Mouse (Mus musculus) kidney, embryonic 16.5 days (tissue): ENCODE measurements around the gene Ppp1r35. TPM values are rescaled to one million over a fixed set of nuclear protein-coding genes. Genes with fewer than 3 reads are reported as not detected.
"Not testable (repeated sequence)": the region's sequence is repeated elsewhere in the genome, so short reads cannot be mapped to it uniquely, and the experiment has no call there.

Experiments
- ATAC-seq: fragments of 200-750 bp; cut with Nextera tagmentation; 2 replicates; pipeline ENCODE4 v1.8.0; 2017; ENCODE audit warnings: moderate TSS enrichment; ENCODE audit not compliant: low FRiP score, low TSS enrichment
- H3K27ac ChIP-seq: fragments of 300-500 bp; sonication (generic); 2 replicates; pipeline ENCODE4 v1.5.1; 2014; ENCODE audit warnings: low read length
- H3K27me3 ChIP-seq: fragments of 300-500 bp; sonication (generic); 2 replicates; pipeline ENCODE4 v1.6.1; 2014; ENCODE audit warnings: low read length, control low read depth, mixed read lengths; ENCODE audit not compliant: insufficient read depth
- H3K36me3 ChIP-seq: fragments of 300-500 bp; sonication (generic); 2 replicates; pipeline ENCODE4 v1.6.1; 2014; ENCODE audit warnings: low read length, control low read depth, mixed read lengths; ENCODE audit not compliant: insufficient read depth
- H3K4me1 ChIP-seq: fragments of 300-500 bp; sonication (generic); 2 replicates; pipeline ENCODE4 v1.6.1; 2014; ENCODE audit warnings: low read length, control low read depth, mixed read lengths; ENCODE audit not compliant: insufficient read depth
- H3K4me2 ChIP-seq: fragments of 300-500 bp; sonication (generic); replicated peaks from 2 replicates; pipeline ENCODE4 v1.6.1; 2014; ENCODE audit warnings: low read depth, low read length
- H3K4me3 ChIP-seq: fragments of 300-500 bp; sonication (generic); 2 replicates; pipeline ENCODE4 v1.5.1; 2014; ENCODE audit warnings: mild to moderate bottlenecking, low read length
- H3K9ac ChIP-seq: fragments of 300-500 bp; sonication (generic); replicated peaks from 2 replicates; pipeline ENCODE4 v1.6.1; 2014; ENCODE audit warnings: low read length
- H3K9me3 ChIP-seq: fragments of 300-500 bp; sonication (generic); 2 replicates; pipeline ENCODE4 v1.6.1; 2016; ENCODE audit warnings: low read length, control low read depth
- WGBS: fragments of 180-500 bp; shearing (Covaris S2); extraction: QIAGEN DNeasy Blood & Tissue Kit; methylation state at CpG from one replicate; pipeline ENCODE4 v1.1.7; 2014; 5-methylcytosine and 5-hydroxymethylcytosine counted together
- polyA plus RNA-seq: library from polyadenylated mRNA; unstranded; fragments of >200 nt; fragmentation: Nextera tagmentation; extraction: Ambion mirVana; gene quantifications from 2 replicates; pipeline ENCODE4 v1.2.1, GENCODE M21; 2015

Ppp1r35 gene
- polyA plus RNA-seq, 1 experiment from 2014 or later = 26.0 TPM

DNA sequence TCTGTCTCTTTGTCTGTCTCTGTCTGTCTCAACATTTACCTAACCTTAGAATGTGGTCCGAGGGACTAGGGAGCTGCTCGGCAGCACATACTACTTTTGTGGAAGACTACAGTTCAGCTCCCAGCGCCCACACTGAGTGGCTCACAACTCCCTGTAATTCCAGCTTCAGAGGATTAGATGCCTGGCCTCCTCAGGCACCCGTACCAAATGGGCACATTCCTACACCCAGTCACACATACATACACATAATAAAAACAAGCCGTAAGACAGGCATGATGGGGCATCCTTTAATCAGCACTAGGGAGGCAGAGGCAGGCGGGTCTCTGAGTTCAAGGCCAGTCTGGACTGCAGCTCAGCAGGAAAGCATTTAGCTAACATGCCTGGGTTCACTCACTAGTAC is 35.8 kb upstream of the Ppp1r35 start:
- Histone ChIP-seq H3K27ac (no peak overlapping the region), H3K4me2 (no peak overlapping the region), H3K9me3 (no peaks in the 10 kb centered on the region), H3K9ac (no peak overlapping the region), H3K27me3 (no peaks in the 10 kb centered on the region), H3K4me3 (no peak overlapping the region), H3K36me3 (no peaks in the 10 kb centered on the region), H3K4me1 (peaks cover 21% of the 10 kb centered on the region)
- ATAC-seq = no peak
- 94% methylated on average over 6 of the region's 6 CpGs for WGBS

DNA sequence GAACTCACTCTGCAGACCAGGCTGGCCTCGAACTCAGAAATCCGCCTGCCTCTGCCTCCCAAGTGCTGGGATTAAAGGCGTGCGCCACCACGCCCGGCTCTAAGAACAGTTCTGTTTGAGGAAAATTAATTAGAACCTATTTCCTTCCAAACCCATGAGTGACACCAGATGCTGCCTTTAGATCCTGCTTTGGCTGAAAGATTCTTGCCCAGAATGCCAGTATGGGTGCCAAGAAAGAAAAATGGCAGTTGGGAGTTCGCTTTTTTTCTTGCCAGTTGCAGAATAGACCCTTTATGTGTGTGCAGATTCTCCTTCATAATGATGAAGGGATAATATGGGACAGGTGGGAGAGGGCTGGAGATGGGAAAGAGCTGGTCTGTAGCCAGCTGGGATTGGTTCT is 34.5 kb upstream of the Ppp1r35 start:
- ATAC-seq = no peak
- Histone ChIP-seq H3K27ac (no peak overlapping the region), H3K9me3 (no peaks in the 10 kb centered on the region), H3K4me2 (no peak overlapping the region), H3K36me3 (no peaks in the 10 kb centered on the region), H3K4me3 (no peak overlapping the region), H3K27me3 (no peaks in the 10 kb centered on the region), H3K4me1 (peaks cover 33% of the 10 kb centered on the region), H3K9ac (no peak overlapping the region)
- 81% methylated on average over 7 of the region's 7 CpGs for WGBS

DNA sequence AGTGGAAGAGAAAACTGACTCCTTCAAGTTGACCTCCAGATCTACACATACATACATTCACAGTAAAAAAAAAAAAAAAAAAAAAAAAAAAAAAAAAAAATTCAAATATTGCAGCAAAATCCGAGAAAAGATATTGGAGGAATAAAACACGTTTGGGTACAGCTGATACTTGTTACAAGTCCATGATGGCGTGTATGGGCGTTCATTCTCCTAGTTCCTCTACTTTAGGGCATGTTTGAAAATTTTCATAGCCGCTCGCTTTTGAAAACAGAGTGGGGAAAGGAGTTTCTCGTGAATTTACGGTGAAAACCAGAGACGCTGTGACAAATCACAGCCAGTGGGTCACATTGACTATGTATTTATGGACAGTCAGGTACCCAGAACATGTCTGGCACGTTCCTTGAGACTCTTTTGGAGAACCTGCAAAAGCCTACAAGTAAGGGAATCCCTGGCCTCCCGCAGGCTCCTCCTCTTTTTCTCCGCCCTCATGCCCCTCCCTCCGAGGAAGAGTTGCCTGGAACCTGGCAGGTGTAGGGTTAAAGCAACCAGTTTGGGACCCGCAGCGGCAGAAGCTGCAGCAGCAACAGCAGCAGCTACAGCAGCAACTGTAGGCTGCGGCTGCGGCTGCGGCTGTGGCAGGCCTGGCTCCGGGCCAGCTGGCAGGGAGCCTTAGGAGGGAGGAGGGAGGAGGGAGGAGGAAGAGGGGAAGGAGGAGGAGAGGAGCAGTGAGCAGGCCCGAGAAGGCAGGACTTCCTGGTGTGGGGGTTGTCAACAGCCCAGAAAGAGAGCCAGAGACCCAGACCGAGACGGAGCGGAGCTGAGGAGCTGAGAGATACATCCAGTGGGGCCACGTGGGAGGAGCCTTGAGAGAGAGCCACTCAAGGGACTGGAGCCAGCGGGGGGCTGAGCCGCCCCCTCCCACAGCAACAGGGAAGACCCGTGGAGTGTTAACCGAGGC is 33.2 kb upstream of the Ppp1r35 start, which contains the start of gene Tsc22d4:
TSS of gene Tsc22d4 (plus strand) at position 517 of the 958 bp plus-strand sequence.
- Histone ChIP-seq H3K4me3 (peak within 1 kb of the TSS; percentile 72), H3K27ac (peak within 1 kb of the TSS; percentile 95), H3K27me3 (no peaks in the 10 kb centered on the region), H3K4me1 (peaks cover 34% of the 10 kb centered on the region), H3K36me3 (no peaks in the 10 kb centered on the region), H3K9me3 (no peaks in the 10 kb centered on the region), H3K9ac (peak within 1 kb of the TSS; percentile 85), H3K4me2 (peak within 1 kb of the TSS; percentile 99)
- 3% methylated on average over 28 of the region's 28 CpGs for WGBS
- peak; percentile 90 for ATAC-seq

DNA sequence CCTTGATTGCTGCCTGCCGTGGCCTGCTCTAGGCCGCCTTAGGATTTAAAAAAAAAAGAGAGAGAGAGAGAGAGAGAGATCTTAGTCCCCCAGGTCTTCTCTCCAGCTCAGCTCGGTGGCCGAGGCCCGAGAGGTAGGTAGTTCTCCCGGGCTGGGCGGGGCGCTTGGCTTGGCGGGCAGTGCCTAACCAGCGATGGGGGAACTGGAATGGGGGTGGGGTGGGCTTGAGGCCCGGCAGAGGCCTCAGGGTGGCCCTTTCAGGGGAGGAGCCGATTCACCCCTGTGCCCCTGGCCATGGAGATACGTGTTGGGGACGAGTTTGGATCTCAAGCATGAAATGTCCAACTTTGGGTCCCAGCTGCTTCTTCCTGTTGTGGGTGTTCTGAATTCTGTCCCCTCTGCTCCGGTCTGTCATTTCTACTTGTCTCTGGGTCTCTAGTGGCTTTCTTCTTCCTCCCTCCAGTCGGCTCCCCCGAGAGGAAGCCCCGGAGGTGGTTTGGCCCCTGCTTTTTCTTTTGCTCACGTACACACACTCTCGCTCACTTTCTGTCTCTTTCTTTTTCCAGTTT is 32.3 kb upstream of the Ppp1r35 start:
- peak overlapping the region; percentile 85 for H3K9ac ChIP-seq
- WGBS = 0% methylated on average over 20 of the region's 20 CpGs

DNA sequence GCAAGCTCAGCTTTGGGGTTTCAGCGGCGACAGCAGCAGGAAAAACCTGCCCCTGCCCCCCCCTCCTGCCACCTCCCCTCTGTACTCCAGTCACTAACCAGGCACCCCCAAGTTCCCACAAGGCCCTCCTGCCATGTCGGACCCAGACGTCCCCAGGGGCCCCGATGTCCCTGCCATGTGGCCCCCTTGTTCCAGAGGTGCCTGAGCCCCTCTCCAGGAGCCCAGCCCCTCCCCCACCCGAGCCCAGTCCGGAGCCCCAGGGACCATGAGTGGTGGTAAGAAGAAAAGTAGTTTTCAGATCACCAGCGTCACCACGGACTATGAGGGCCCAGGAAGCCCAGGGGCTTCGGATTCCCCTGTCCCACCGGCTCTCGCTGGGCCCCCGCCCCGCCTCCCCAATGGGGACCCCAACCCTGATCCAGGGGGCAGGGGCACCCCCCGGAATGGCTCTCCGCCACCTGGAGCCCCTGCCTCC is 31.8 kb upstream of the Ppp1r35 start:
- Histone ChIP-seq H3K9me3 (no peaks in the 10 kb centered on the region), H3K27ac (peak overlapping the region; percentile 95), H3K4me2 (peak overlapping the region; percentile 99), H3K36me3 (peaks cover 12% of the 10 kb centered on the region), H3K4me1 (peaks cover 30% of the 10 kb centered on the region), H3K27me3 (no peaks in the 10 kb centered on the region), H3K4me3 (peak overlapping the region; percentile 72), H3K9ac (peak overlapping the region; percentile 85)
- no peak for ATAC-seq
- under 1% methylated on average over 16 of the region's 16 CpGs for WGBS

More for the DNA sequence above, 32.3 kb upstream of the Ppp1r35 start:
- Histone ChIP-seq H3K4me2 (peak overlapping the region; percentile 99), H3K36me3 (peaks cover 7% of the 10 kb centered on the region), H3K9me3 (no peaks in the 10 kb centered on the region), H3K4me1 (peaks cover 33% of the 10 kb centered on the region), H3K27ac (peak overlapping the region; percentile 95), H3K4me3 (peak overlapping the region; percentile 72), H3K27me3 (no peaks in the 10 kb centered on the region)
- peak; percentile 35 for ATAC-seq

DNA sequence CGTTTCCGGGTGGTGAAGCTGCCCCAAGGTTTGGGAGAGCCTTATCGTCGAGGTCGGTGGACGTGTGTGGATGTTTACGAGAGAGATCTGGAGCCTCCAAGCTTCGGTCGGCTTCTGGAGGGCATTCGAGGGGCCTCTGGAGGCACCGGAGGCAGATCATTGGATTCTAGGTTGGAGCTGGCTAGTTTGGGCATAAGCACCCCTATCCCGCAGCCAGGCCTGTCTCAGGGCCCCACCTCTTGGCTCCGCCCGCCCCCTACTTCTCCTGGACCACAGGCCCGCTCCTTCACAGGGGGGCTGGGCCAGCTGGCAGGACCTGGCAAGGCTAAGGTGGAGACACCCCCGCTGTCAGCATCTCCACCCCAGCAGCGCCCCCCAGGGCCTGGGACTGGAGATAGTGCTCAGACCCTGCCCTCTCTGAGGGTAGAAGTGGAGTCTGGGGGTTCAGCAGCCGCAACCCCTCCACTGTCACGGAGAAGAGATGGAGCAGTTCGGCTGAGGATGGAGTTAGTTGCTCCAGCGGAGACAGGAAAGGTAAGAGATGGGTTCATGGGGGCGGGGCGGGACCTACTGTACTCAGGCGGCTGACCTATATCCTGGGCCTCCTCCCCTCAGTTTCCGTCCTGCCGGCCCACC is 31.2 kb upstream of the Ppp1r35 start:
- Histone ChIP-seq H3K9ac (peak overlapping the region; percentile 85), H3K36me3 (peaks cover 18% of the 10 kb centered on the region), H3K4me2 (peak overlapping the region; percentile 99), H3K27ac (peak overlapping the region; percentile 95), H3K4me1 (peaks cover 27% of the 10 kb centered on the region), H3K9me3 (no peaks in the 10 kb centered on the region), H3K27me3 (no peaks in the 10 kb centered on the region), H3K4me3 (peak overlapping the region; percentile 72)
- peak; percentile 12; the same call in 1 of the 2 replicates for ATAC-seq
- 2% methylated on average over 26 of the region's 26 CpGs for WGBS

DNA sequence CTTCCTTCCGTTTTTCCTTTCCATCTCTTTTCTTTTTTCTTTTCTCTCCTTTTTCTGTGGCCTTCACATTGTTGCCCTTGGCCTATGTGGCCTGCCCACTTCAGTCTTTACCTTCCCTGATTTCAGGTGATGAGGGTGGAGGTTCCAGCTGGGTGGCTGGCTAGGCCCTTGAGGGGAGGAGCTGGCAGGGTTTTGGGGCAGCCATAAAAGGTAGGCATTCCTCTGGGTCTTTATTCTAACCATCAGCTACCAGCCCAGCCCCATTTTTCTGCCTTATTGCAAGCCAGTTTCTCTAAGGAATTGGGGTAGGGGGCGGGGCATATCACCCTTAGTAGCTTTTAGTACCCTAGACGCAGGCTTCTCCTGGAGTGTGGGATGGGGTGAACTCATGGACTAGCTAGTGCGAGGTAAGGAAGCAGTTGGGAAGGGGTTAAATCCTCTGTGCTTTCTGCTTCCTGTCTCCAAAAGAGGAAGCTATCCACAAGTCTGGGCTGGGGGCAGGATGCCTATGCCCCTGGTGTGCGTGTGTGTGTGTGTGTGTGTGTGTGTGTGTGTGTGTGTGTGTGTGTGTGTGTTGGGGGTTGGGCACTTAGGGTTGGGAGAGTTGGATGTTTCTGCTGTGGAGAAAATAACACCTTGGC is 30.4 kb upstream of the Ppp1r35 start:
- ATAC-seq = no peak
- Histone ChIP-seq H3K4me1 (peaks cover 27% of the 10 kb centered on the region), H3K27me3 (no peaks in the 10 kb centered on the region), H3K36me3 (peaks cover 25% of the 10 kb centered on the region), H3K4me2 (peak overlapping the region; percentile 99), H3K27ac (peak overlapping the region; percentile 95), H3K4me3 (peak overlapping the region; percentile 72), H3K9ac (peak overlapping the region; percentile 58), H3K9me3 (no peaks in the 10 kb centered on the region)
- WGBS = 14% methylated on average over 4 of the region's 5 CpGs

DNA sequence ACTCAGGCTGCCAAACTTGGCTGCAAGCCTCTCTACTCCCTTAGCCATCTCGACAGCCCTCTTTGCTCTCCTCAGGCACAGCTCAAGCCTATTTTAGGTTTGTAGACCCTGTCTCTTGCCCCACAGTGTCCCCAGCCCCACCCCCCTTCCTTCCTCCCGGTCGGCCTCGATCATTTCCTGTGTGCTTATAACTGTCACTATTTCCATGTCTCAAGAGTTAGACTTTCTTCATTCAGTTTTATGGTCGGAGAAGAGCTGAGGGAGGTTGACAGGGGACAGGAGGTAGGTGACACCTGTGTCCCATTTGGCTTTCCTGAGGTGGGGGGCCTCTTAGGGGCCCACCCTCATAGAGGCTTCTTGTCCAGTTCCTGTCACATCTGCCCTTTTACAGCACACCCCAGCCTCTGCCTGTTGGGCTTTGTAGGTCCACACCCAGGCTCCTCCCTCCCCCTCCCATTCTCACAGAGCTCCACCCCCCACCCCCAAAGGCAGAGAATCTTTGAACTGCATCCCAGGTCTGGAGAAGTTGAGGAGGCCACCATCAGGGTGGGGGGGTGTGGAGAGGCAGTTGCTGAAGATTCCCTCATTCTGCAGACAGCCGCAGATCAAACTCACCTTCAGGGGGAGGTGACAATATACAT is 29.3 kb upstream of the Ppp1r35 start:
- Histone ChIP-seq H3K27ac (peak overlapping the region; percentile 95), H3K36me3 (peaks cover 34% of the 10 kb centered on the region), H3K9me3 (no peaks in the 10 kb centered on the region), H3K4me3 (peak overlapping the region; percentile 72; the same call in 1 of the 2 replicates), H3K9ac (peak overlapping the region; percentile 58; the same call in 1 of the 2 replicates), H3K4me1 (peaks cover 27% of the 10 kb centered on the region), H3K27me3 (no peaks in the 10 kb centered on the region), H3K4me2 (peak overlapping the region; percentile 99)
- 32% methylated on average over 6 of the region's 6 CpGs for WGBS
- no peak for ATAC-seq

DNA sequence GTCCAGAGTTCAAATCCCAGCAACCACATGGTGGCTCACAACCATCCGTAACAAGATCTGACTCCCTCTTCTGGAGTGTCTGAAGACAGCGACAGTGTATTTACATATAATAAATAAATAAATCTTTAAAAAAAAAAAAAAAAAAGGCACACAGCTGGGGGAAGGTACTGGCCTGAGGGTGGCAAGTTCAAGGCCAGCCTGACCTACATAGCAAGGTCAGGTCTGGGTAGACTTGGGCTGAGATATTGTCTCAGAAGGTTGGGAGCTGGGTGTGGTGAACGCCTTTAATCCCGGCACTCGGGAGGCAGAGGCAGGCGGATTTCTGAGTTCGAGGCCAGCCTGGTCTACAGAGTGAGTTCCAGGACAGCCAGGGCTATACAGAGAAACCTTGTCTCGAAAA is 28.4 kb upstream of the Ppp1r35 start:
- H3K9ac ChIP-seq, H3K4me3 ChIP-seq, ATAC-seq, H3K27ac ChIP-seq, H3K27me3 ChIP-seq, H3K9me3 ChIP-seq, H3K4me2 ChIP-seq: not testable (repeated sequence)
- 91% methylated on average over 7 of the region's 8 CpGs for WGBS
- H3K4me1 ChIP-seq = peaks cover 27% of the 10 kb centered on the region
- H3K36me3 ChIP-seq = peaks cover 35% of the 10 kb centered on the region
